Mouse (Mus musculus): ENCODE data around the gene Slc7a14.

The Slc7a14 gene

GRCm38 (mm10) chr3:31309934-31310787 lies at the start of gene Slc7a14:
TSS of gene Slc7a14 (minus strand) at chr3:31310378.
- H3K36me3 ChIP-seq (ENCODE audit: control insufficient read depth, insufficient read depth, low read length, poor library complexity, severe bottlenecking) = no peaks in the 10 kb centered on the region

GRCm38 (mm10) chr3:31346540-31346939 lies 36.4 kb upstream of the Slc7a14 start:
- H3K27me3 ChIP-seq (ENCODE audit: control insufficient read depth, insufficient read depth, low read length, poor library complexity, severe bottlenecking) = no peaks in the 10 kb centered on the region
- no peak for DNase-seq (ENCODE audit: low read depth, low spot score)
- H3K36me3 ChIP-seq (ENCODE audit: control insufficient read depth, insufficient read depth, low read length, poor library complexity, severe bottlenecking) = no peaks in the 10 kb centered on the region

More at GRCm38 (mm10) chr3:31309934-31310787, at the start of gene Slc7a14:
- DNase-seq (ENCODE audit: low read depth, low spot score) = no peak
- no peaks in the 10 kb centered on the region; the same call in 1 of the 2 replicates for H3K27me3 ChIP-seq (ENCODE audit: control insufficient read depth, insufficient read depth, low read length, poor library complexity, severe bottlenecking)

- Histone ChIP-seq H3K36me3 (ENCODE audit: control insufficient read depth, insufficient read depth, low read length, poor library complexity, severe bottlenecking) (no peaks in the 10 kb centered on the region), H3K27me3 (ENCODE audit: control insufficient read depth, insufficient read depth, low read length, poor library complexity, severe bottlenecking) (no peaks in the 10 kb centered on the region)
- DNase-seq (ENCODE audit: low read depth, low spot score) = no peak
Measured at GRCm38 (mm10) chr3:31345766-31346165, 35.6 kb upstream of the Slc7a14 start.

GRCm38 (mm10) chr3:31339236-31339635 lies 29.1 kb upstream of the Slc7a14 start:
- DNase-seq (ENCODE audit: low read depth, low spot score) = no peak
- no peaks in the 10 kb centered on the region for H3K27me3 ChIP-seq (ENCODE audit: control insufficient read depth, insufficient read depth, low read length, poor library complexity, severe bottlenecking)
- no peaks in the 10 kb centered on the region for H3K36me3 ChIP-seq (ENCODE audit: control insufficient read depth, insufficient read depth, low read length, poor library complexity, severe bottlenecking)

- DNase-seq (ENCODE audit: low read depth, low spot score) = no peak
- H3K36me3 ChIP-seq (ENCODE audit: control insufficient read depth, insufficient read depth, low read length, poor library complexity, severe bottlenecking) = no peaks in the 10 kb centered on the region
- no peaks in the 10 kb centered on the region for H3K27me3 ChIP-seq (ENCODE audit: control insufficient read depth, insufficient read depth, low read length, poor library complexity, severe bottlenecking)
Measured at GRCm38 (mm10) chr3:31328237-31328836, 18.2 kb upstream of the Slc7a14 start.

GRCm38 (mm10) chr3:31327791-31328190 lies 17.6 kb upstream of the Slc7a14 start:
- DNase-seq (ENCODE audit: low read depth, low spot score) = no peak
- Histone ChIP-seq H3K36me3 (ENCODE audit: control insufficient read depth, insufficient read depth, low read length, poor library complexity, severe bottlenecking) (no peaks in the 10 kb centered on the region), H3K27me3 (ENCODE audit: control insufficient read depth, insufficient read depth, low read length, poor library complexity, severe bottlenecking) (no peaks in the 10 kb centered on the region)

- Histone ChIP-seq H3K27me3 (ENCODE audit: control insufficient read depth, insufficient read depth, low read length, poor library complexity, severe bottlenecking) (no peaks in the 10 kb centered on the region), H3K36me3 (ENCODE audit: control insufficient read depth, insufficient read depth, low read length, poor library complexity, severe bottlenecking) (no peaks in the 10 kb centered on the region)
- no peak for DNase-seq (ENCODE audit: low read depth, low spot score)
Measured at GRCm38 (mm10) chr3:31324231-31324654, 14.1 kb upstream of the Slc7a14 start.

GRCm38 (mm10) chr3:31309371-31309933 lies 726 bp downstream of the Slc7a14 start:
- no peaks in the 10 kb centered on the region for H3K36me3 ChIP-seq (ENCODE audit: control insufficient read depth, insufficient read depth, low read length, poor library complexity, severe bottlenecking)

GRCm38 (mm10) chr3:31308906-31309305 lies 1.3 kb downstream of the Slc7a14 start:
- DNase-seq (ENCODE audit: low read depth, low spot score) = no peak

More at GRCm38 (mm10) chr3:31309371-31309933, 726 bp downstream of the Slc7a14 start:
- H3K27me3 ChIP-seq (ENCODE audit: control insufficient read depth, insufficient read depth, low read length, poor library complexity, severe bottlenecking) = no peaks in the 10 kb centered on the region; the same call in 1 of the 2 replicates
- DNase-seq (ENCODE audit: low read depth, low spot score) = no peak

GRCm38 (mm10) chr3:31307936-31308335 lies 2.2 kb downstream of the Slc7a14 start:
- no peak for DNase-seq (ENCODE audit: low read depth, low spot score)
- Histone ChIP-seq H3K36me3 (ENCODE audit: control insufficient read depth, insufficient read depth, low read length, poor library complexity, severe bottlenecking) (no peaks in the 10 kb centered on the region), H3K27me3 (ENCODE audit: control insufficient read depth, insufficient read depth, low read length, poor library complexity, severe bottlenecking) (no peaks in the 10 kb centered on the region)

More at GRCm38 (mm10) chr3:31308906-31309305, 1.3 kb downstream of the Slc7a14 start:
- H3K27me3 ChIP-seq (ENCODE audit: control insufficient read depth, insufficient read depth, low read length, poor library complexity, severe bottlenecking) = no peaks in the 10 kb centered on the region; the same call in 1 of the 2 replicates
- no peaks in the 10 kb centered on the region for H3K36me3 ChIP-seq (ENCODE audit: control insufficient read depth, insufficient read depth, low read length, poor library complexity, severe bottlenecking)

GRCm38 (mm10) chr3:31291673-31292602 lies 18.2 kb downstream of the Slc7a14 start:
- Histone ChIP-seq H3K27me3 (ENCODE audit: control insufficient read depth, insufficient read depth, low read length, poor library complexity, severe bottlenecking) (no peaks in the 10 kb centered on the region), H3K36me3 (ENCODE audit: control insufficient read depth, insufficient read depth, low read length, poor library complexity, severe bottlenecking) (no peaks in the 10 kb centered on the region)
- no peak for DNase-seq (ENCODE audit: low read depth, low spot score)

GRCm38 (mm10) chr3:31287421-31287948 lies 22.7 kb downstream of the Slc7a14 start:
- no peak for DNase-seq (ENCODE audit: low read depth, low spot score)
- H3K27me3 ChIP-seq (ENCODE audit: control insufficient read depth, insufficient read depth, low read length, poor library complexity, severe bottlenecking) = no peaks in the 10 kb centered on the region
- no peaks in the 10 kb centered on the region for H3K36me3 ChIP-seq (ENCODE audit: control insufficient read depth, insufficient read depth, low read length, poor library complexity, severe bottlenecking)

- Histone ChIP-seq H3K36me3 (ENCODE audit: control insufficient read depth, insufficient read depth, low read length, poor library complexity, severe bottlenecking) (no peaks in the 10 kb centered on the region), H3K27me3 (ENCODE audit: control insufficient read depth, insufficient read depth, low read length, poor library complexity, severe bottlenecking) (no peaks in the 10 kb centered on the region)
- no peak for DNase-seq (ENCODE audit: low read depth, low spot score)
Measured at GRCm38 (mm10) chr3:31281116-31281515, 29.1 kb downstream of the Slc7a14 start.

- DNase-seq (ENCODE audit: low read depth, low spot score) = no peak
- Histone ChIP-seq H3K27me3 (ENCODE audit: control insufficient read depth, insufficient read depth, low read length, poor library complexity, severe bottlenecking) (no peaks in the 10 kb centered on the region), H3K36me3 (ENCODE audit: control insufficient read depth, insufficient read depth, low read length, poor library complexity, severe bottlenecking) (no peaks in the 10 kb centered on the region)
Measured at GRCm38 (mm10) chr3:31274875-31275274, 35.3 kb downstream of the Slc7a14 start.
